Mouse (Mus musculus) T-helper 2 cell (primary cell): ENCODE data around the gene 4930562C15Rik.

ENCODE experiments used
- in situ Hi-C: fragments of 300-600 bp; cut with MboI, MseI; formaldehyde crosslinking; loops from one replicate; pipeline ENCODE4 v1.15.1; 2025; ENCODE audit warnings: high pct_unique_total_duplicates

4930562C15Rik gene

DNA sequence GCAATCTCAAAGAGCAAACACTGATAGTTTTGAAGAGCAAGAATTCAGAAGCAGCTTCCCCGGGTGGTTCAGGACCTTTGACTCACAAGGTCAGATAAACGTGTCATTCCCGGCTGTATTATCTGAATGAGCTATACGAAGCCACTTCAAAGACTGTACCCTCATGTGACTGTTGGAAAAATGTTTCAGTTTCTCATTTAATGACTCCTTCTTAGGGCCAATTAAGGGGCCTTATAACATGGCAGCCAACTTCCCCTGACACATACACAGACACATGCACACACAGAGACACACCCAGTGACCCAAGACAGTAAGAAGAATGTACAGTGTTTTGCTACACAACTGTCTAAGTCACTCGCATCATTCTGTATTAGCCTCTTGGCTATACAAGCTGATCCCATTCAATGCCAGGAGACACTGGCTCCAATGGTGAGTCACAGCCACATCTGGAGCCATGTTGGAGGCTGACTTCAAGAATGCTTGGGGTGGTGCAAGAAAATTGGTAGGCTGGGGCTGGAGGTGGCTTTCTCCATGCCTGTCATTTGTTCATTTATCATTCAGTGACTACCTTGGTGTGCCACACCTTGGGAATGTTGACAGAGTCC lies 19.9 kb downstream of the 4930562C15Rik start:
- in situ Hi-C loops, result no loop called here

DNA sequence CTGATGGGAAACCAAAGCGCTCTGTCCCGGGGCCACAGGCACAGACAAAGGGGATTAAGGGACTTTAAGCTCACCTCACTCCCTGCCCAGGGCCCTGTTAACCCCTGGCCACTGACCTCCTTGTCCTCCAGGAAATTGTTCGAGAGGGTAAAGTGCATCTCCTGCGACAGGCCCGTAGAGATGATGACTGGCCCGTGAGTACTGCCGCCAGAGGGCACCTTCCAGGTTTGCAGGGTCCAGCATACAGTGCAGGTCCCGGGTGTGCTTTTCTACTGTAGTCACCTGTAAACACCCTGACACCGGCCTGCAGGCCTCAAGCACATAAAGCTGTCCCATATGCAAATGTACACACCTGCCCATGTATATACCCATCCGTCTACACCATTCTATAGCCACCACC lies 26.2 kb downstream of the 4930562C15Rik start:
- in situ Hi-C loops, result no loop called here

DNA sequence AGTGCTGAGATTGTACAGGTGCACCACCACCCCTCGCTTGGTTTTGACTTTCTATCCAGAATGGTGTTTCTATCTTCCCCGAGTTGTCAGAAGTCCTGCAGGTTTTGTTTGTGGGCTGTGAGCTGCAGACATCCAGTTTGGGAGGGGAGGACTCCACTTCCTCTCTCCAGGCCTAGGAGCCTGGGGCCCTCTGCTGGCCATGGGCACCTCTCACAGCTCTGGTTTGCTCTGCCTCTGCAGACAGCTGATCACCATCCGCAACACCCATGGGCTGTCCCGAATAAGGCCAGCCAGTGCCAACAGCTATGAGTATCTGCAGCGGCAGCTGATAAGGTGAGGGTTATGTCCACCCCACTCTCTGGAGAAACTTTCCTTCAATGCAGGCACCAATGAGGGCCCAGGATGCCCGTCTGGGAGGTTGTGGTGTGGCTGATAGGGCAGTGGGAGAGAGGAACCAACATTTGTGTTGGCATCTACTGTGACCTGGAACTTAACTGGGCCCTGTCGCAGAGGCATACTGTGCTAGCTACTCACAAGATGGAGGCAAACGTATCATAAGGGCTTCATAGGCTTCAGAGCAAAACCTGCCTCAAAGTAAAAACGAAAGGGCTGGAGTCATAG lies 27.8 kb downstream of the 4930562C15Rik start:
- in situ Hi-C loops, result no loop called here

DNA sequence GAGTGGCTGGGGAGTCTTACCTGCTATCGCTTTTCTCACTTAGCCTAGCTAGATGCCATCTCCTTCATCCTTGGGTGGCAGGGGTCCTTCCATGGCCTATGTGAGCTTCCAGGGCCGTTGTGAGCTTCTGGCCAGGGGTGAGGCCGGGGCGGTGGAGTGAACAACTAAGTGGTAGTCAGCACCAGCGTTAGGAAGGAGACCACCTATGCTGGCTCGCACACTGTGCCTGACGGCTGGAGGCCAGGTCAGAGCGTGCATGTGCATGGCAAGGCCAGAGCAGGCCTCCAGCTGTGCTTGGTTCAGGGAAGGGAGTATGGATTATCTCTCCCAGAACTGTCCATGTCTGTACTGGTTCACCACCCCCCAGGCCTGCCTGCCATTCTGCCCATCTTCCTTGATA lies 28.5 kb downstream of the 4930562C15Rik start:
- in situ Hi-C loops, result no loop called here

DNA sequence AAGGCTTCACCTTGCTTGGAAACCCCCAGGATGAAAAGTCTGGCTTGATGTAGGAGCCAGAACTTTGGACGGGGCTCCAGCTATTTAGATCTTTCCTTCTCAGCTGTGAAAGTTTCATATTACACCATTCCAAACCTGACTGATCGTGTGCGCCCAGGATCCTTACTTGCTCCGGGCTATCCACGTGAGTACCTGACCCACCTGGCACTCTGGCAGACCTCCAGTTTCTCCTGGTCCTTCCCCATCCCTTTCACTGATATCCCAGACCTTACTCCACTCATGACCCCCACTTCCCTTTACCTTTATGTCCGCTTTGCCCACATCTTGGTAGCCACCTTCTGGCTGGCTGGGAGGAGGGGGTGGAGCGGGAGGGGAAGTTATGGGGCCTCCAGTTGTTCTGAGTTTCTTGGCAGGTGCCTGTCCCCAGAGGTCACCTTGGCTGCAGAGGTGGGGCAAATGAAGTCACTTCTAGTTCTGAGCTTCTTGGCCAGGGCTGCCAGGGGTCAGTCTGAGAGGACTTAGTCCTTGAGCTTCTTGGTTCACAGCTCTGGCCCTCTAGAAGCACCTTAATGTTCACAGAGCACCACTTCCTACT lies 31.0 kb downstream of the 4930562C15Rik start:
- in situ Hi-C loops, result no loop called here

DNA sequence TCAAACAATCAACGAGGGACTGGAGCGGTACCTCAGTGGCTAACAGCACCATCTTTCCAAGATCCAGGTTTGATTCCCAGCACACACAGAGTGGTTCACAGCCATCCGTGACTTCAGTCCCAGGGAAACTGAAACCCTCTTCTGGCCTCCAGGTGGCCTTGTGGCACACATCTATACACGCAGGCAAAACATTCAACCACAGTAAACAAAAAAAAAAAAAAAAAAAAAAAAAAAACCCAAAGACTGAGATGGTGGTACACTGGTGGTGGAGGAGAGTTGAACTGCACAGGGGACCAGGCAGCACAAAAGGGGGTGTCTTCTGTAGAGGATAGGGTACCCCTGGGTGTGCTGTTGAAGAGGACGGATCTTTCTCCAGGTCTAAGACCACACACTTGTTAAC lies 35.3 kb downstream of the 4930562C15Rik start:
- in situ Hi-C loops, result loop anchor here (5.0 kb wide), 1 partner anchor 178 kb away; no protein-coding TSS in a partner anchor

DNA sequence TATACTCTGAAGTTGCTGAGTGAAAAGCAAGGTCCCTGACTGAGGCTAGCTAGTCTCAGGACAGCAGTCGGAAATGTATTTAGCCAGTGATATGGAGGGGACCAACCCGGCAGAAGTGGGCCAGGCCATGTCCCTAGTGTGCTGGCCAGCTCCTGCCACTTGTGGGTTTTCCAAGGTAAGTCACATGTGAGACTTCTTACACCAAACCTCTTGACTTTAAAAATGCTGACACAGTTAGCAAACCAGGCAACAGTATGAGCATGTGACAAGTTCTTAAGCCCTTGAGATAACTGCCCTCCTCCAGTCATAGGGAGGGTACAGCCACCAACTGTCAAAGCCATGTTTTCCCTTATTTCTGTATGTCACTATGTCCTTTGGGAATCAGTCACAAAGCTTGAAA lies 36.7 kb downstream of the 4930562C15Rik start:
- in situ Hi-C loops, result loop anchor here (5.0 kb wide), 1 partner anchor 180 kb away; no protein-coding TSS in a partner anchor

DNA sequence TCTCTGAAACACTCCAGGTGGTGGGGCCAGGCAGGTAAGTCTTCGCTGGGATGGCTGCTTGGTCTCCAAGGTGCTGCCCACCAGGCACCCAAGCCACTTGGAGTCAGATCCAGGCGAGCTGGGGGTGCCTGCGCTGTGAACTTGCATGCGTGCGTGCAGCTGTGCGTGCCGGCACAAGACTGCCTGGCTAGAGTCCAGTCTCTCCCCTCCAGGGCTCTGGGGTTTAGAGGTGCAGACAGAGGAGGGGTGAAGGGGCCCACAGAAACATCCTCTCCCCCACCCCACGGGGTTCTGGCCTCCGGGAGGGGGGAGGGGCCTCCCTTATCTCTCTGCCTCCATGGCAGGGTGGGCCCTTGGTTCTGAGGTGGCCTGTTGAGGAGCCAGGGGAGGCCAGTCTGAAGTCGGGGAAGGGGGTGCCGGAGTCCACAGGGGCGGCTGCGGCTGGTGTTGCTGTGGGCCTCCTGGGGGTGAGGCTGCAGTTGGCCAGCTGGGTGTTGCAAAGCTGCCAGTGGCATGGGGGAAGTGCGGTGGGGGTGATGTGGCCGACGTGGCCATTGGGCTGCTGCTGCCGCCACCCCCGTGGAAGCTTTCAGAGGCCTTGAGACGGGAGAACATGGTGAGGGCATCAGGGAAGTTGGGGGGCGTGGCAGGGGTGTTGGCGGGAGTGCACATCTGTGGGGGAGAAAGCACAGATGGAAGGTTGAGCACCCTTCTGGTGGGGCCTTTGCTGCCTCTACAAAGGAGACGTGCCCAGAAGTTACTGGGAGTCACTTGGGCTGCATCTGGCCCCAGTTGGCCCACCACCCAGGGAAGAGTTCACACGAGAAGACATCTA lies 40.2 kb downstream of the 4930562C15Rik start:
- in situ Hi-C loops, result no loop called here

DNA sequence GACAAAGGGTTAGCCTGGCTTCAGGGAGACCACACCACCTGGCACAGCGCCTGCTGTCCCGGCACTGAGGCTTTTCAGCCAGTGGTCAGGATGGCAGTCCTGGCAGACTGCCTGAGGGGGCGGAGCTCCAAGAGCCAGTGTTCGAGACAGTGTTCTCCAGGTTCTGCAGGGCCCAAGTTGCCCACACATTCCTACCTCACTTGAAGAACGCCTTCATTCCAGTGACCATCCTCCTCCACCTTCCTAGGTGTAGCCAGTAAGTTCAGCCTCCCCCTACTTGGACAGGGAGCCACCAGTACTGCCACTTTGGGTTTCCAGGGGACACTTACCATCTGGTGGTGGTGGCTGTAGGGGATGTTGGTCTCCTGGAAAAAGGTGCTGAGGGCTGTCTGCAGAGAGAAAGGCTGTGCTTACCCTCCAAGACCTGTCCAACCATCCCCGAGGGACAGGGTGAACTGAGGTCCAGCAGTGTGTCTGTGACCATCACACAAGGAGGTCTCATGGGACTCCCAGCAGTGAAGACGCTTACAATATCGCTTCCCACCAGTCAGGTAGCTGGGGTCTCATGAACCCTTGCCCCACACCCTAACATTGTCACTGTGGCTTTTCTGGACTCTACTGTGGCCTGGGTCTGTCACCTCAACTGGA lies 40.9 kb downstream of the 4930562C15Rik start:
- in situ Hi-C loops, result no loop called here

DNA sequence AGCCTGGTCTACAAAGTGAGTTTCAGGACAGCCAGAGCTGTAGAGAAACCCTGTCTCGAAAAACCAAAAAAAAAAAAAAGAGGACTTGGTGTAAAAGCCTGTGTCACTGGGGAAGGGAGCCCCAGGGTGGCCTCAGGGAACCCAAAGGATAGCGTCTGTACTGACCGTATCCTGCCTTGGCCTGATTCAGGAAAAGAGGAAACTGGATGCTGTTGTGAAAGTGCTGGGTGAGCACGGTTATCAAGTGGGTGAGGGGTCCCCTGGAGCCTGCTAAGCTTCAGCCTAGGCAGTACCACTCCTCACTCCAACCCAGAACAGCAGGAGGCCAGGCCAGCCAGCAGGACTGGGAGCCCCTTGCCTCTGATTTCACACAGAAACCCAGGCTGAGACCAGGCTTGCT lies 42.0 kb downstream of the 4930562C15Rik start:
- in situ Hi-C loops, result no loop called here

DNA sequence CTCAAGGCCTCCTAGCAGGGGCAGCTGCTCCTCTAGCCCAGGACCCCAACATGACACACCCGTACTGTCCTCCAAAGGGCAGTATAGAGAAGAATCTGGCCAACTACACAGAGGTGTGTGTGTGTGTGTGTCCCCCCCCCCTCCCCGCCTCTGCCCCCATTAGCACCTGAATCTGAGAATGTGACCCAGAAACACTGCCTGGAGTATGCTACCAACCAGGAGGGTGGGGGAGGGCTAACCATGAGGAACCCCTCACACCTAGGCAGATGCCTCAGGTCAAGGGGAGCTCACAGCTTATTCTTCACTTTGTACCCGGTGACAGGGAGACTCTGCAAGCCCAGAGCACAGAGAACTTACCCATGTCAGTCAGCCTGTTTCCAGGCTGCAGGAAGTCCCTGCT lies 42.5 kb downstream of the 4930562C15Rik start:
- in situ Hi-C loops, result no loop called here

DNA sequence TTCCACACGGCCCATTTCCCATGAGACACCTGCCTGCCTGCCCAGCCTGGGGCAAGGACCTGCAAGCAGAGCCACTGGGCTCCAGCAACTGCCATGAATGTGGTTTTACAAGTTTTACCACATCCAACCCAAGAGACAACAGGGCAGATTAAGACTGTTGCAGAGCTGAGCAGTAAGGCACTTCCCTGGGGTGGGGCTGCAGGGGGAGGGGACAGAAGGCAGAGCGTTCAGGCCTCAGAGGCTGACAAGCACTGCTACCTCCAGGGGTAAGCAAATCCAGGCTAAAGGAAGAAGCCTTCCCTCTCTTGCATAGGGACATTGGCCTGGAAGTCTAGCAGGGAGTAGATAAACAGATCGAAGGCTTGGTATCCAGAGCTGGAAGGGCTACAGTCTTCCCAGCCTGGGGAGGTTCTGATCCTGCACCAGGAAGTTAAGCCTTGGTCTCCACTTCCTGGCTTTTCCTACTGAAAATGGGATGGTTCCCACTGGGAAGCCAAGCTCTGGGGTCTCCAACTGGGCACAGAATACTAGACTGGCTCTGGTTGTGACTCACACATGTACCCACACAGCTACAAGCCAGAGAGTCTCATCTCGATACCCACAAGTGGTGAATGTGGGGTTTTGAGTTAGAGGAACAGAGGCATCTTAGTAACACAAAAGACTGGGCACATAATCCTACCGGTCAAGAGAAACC lies 43.1 kb downstream of the 4930562C15Rik start:
- in situ Hi-C loops, result no loop called here

DNA sequence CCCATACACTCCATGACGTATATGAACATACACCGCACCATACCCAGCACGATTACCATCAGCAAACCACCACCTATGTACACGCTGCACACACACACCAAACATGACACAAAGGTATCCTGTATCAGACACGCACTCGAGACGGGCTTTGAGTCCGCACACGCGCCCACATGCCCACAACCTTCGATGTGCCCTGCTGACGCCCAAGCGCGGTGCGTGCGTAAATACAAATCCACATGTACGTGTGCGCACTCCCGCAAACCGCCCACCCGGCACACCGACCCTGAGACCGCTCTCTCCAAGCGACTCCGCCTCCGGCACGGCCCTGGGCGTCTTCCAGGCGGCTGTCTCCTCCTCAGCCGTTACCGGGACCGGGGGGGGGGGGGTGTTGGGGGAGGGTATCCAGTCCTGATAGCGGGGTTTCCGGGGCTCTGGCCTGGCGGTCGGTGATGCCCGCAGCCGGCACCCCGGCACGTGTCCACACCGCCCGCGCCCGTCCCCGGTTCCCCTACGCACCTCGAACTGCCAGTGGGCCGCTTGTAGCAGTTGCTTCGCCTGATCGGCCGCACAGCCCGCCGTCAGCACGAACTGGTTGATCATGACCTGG lies 44.0 kb downstream of the 4930562C15Rik start:
- in situ Hi-C loops, result no loop called here

DNA sequence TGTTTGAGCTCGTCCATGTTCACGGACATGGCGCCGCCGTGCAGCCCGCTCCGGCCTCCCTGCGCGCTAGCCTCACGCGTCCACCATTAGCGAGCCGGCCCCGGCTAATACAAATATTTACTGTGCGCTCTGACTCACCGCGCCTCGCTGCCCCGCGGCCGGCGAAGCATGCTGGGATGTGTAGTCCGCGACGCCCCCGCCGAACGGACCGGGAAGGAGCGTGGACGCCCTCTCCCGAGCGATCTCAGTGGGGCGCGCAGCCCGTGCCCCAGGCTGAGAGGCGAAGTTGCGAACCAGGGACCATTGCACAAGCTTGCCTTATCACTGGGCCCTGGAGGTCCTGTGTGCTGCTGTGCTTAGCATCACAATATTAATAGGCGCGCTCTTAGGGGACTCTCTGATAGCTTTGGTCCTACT lies 44.5 kb downstream of the 4930562C15Rik start:
- in situ Hi-C loops, result no loop called here

DNA sequence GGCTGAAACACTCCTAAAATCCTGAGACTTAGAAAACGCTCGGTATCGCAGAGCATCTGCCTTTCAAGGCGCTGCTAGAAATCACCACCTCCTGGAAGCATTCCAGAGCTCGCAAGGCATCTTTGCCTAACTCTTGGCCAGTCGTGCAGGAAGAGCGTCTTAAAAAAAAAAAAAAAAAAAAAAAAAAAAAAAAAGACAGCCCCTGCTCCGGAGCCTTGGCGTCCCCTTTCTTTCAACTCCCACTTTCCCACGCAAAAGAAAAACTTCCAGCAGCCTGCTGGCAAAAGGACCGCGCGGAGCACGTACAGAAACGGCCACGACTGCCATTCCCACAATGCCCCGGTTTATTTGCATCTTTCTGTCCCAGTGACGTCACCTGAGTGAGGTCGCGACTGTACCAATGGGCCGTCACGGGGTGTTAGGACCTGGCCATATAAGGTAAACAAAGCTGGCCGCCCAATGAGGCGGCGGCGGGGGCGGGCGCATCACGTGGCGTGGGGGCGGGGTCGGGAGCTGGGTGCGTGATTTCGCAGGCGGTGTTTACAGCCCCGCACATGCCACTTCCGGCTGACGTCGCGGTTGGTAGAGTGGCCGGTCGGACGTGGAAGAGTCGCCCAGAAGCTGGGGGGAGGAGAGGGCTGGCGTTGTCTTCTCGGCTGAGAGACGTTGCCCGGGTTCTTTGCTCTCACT lies 45.1 kb downstream of the 4930562C15Rik start, which contains the start of gene Ubald1:
TSS of gene Ubald1 (minus strand) at position 180 of the 690 bp plus-strand sequence.
- in situ Hi-C loops, result no loop called here

DNA sequence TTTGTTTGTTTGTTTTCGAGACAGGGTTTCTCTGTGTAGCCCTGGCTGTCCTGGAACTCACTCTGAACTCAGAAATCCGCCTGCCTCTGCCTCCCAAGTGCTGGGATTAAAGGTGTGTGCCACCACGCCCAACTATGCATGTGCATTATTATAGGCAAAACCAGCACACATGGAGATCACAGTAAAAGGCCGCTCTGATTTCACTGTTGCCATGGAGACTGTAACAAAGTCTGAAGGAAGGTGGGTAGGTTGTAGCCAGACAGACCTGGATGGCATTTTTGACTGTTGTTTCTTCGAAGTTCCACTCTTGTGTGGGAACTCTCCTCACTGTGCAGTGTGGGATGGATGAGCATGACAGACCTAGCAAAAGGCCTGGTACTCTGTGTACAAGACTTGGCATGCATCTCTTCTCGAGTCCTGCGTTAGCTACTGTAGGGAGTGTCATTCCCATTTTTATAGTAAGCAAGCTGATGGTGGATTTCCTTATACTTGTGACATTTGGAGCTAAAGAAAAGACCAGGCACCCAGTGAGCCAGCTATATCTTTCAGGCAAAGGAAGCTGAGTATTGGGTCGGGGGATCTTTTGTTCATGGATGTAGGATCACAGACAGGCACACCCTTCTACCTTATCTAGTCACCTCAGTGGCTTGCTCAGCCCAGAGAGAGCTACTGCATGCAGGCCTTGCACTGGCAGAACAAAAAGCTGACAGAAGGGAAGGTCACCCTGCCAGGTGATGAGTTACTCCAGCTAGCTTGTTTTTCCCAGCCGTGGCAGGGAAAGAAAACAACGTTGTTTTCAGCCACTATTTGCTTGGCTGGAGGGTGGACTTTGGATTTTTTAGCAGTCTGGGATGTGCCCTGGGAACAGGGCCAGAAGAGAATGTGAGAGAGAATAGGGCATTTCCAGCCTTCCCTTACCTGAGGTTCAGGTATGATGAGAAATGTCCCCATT lies 46.5 kb downstream of the 4930562C15Rik start:
- in situ Hi-C loops, result no loop called here

DNA sequence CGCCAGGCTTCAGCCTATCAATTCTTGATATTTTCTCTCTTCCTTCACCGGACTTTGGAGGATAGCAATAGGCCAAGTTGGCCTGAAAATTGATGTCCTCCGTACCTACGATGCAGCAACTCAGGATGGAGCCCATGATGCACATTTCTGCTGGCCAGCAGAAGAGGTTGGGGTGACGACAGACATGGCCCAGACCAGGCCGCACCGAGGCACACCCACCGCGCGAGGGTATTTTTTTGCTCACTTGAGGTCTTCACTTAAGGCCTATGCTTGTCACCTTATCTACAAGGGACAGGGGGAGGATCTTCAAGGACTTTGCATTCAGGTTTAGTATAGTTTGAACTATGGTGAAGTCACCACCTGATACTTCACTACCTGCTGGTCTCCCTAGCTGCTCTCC lies 49.7 kb downstream of the 4930562C15Rik start:
- in situ Hi-C loops, result no loop called here

DNA sequence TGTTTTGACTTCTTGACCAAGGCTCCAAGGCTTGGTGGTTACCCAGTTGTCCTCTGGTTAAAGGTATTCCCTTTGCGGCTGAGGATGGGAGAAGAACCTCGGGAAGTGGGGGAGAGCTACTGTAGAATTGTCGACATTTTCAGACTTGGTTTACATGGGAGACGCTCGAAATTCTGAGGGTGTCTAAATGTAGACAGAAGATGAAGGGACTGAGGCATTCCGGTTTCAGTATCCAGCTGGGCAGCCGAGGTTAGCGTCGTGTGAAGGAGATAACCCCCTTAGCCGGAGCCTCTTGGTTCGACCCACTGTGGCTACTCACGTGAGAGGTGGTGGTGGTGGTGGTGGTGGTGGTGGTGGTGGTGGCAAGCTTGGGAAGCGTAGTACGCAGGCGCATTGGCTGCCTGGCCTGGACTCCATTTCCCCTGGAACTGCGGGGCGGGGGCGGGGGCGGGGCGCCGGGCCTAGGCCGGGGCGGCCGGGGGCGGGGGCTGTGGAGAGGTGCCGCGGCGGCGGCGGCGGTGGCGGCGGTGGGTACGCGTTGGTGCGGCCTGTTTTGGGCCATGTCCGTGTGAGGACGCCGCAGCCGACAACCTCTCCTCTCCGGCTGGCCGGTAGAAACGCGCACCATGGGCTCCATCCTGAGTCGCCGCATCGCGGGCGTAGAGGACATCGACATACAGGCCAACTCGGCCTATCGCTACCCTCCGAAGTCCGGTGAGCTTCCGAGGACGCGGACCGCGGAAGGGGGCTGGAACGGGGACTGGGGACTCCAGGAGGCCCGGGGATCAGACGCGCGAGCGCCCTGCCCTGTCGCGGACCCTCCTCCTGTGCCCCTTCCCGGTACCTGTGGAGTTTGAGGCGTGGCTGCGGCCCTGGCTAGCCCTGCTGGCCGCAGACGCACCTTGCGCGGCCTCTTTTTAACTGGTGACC lies 50.8 kb downstream of the 4930562C15Rik start, which contains the start of gene Mgrn1:
TSS of gene Mgrn1 (plus strand) at position 490 of the 930 bp plus-strand sequence.
- in situ Hi-C loops, result no loop called here
